8 mouse cellular contexts compared by ENCODE assay signal in the genomic region with DNA sequence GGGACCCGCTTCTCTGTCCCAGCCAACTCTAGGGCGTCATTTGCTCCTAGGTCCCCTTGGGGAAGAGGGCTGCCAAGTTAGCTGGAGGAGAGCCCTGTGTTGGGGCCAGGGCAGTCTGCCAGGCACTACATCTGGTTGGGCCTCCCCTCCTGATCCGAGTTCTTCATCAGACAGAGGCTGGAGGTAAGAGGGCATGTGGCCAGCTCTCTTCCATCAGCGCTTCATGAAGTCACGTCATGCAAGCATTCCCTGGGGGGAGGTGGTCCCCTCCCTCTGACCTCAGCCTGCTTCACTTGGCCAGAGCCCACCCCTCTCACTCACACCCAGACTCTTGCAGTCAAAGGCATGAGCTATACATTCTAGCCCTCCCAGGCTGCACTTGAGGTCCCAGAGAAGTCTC. TPM values are rescaled to one million over a fixed set of nuclear protein-coding genes. Genes with fewer than 3 reads are reported as not detected.
DNase-seq lines count a peak whose midpoint lies in the region; ATAC-seq lines count a peak whose summit lies in the region.

No protein-coding gene starts in this region.

- H3K9ac ChIP-seq in hindbrain, embryonic 16.5 days (ENCODE audit: low read depth, low read length): no peak overlapping the region

- no peaks in the 10 kb centered on the region for H3K27me3 ChIP-seq in hindbrain, embryonic 16.5 days (replicated peaks; ENCODE audit: control insufficient read depth, insufficient read depth, low read length)

- no peaks in the 10 kb centered on the region for H3K36me3 ChIP-seq in hindbrain, embryonic 16.5 days (ENCODE audit: control insufficient read depth, insufficient read depth, low read length)

- ATAC-seq in hindbrain, embryonic 16.5 days: peak; percentile 75

- H3K4me1 ChIP-seq in hindbrain, embryonic 16.5 days (ENCODE audit: control insufficient read depth, insufficient read depth, low read depth, low read length): peaks cover 7% of the 10 kb centered on the region

- H3K9me3 ChIP-seq in hindbrain, embryonic 16.5 days (ENCODE audit: control insufficient read depth, low read length): no peaks in the 10 kb centered on the region

- no peak overlapping the region for H3K27ac ChIP-seq in hindbrain, embryonic 16.5 days (ENCODE audit: low read depth, low read length)

- H3K4me2 ChIP-seq in hindbrain, embryonic 16.5 days (ENCODE audit: low read length): no peak overlapping the region

- peak; percentile 46 to 53 for DNase-seq in cerebellum, postnatal 14 days
- no peak for DNase-seq in cerebellum, adult 11 months
- DNase-seq in urinary bladder, postnatal 14 days (ENCODE audit: low spot score): peak; percentile 63
- no peak for DNase-seq in urinary bladder, adult 2 months (ENCODE audit: low spot score)
- DNase-seq in ovary, adult 18-20 months (ENCODE audit: low spot score): peak; percentile 39
- no peak for DNase-seq in spleen, adult 12 weeks (ENCODE audit: low spot score)
- no peak for DNase-seq in spleen, postnatal 36 days (ENCODE audit: low spot score in 2 of 2)

- WGBS in hindbrain, embryonic 16.5 days: 47% methylated on average over 5 of the region's 5 CpGs

- no peak overlapping the region for H3K4me3 ChIP-seq in hindbrain, embryonic 16.5 days (ENCODE audit: low read length)

RNA-seq across cellular contexts. Expression of a gene that starts 25.8 kb away (rescaled TPM):
- polyA plus RNA-seq in urinary bladder, adult 2 months (2012; rRNA removed): 23.2 and 30.0 TPM in 2 replicates
- polyA plus RNA-seq in hindbrain, embryonic 16.5 days (2015; fragmentation: Nextera tagmentation; extraction: Ambion mirVana): 1.8 and 2.2 TPM in 2 replicates

Comparison
In these comparisons a context has a peak if more than half of its experiments do, and no peak if none do; other contexts are left out.
1. DNase-seq: peak in cerebellum, postnatal 14 days (2 of 2), urinary bladder, postnatal 14 days (single experiment) and ovary, adult 18-20 months (single experiment); none in cerebellum, adult 11 months (single experiment), urinary bladder, adult 2 months (single experiment), spleen, adult 12 weeks (single experiment) and spleen, postnatal 36 days (0 of 2).